Mouse (Mus musculus) left cerebral cortex, adult 2 months (tissue): Measurements from ENCODE around the gene Pofut2. TPM values are rescaled to one million over a fixed set of nuclear protein-coding genes. Genes with fewer than 3 reads are reported as not detected.
"Not testable (repeated sequence)": the region's sequence is repeated elsewhere in the genome, so short reads cannot be mapped to it uniquely, and the experiment has no call there.

Experiments
- DNase-seq, 2 experiments: peaks; one replicate each; pipeline ENCODE4 v3.0.0; 2021 to 2022; ENCODE audit warnings: low spot score in 2 of 2, mixed read lengths in 1 of 2; ENCODE audit errors: extremely low spot score in 1 of 2
- H3K27ac ChIP-seq: fragments of 200-600 bp; 2 replicates; pipeline ENCODE4 v1.8.1; 2022
- H3K4me3 ChIP-seq: fragments of 200-600 bp; 2 replicates; pipeline ENCODE4 v1.8.1; 2022
- CTCF ChIP-seq: fragments of 200-600 bp; IDR thresholded peaks from 2 replicates; pipeline ENCODE4 v1.8.1; 2022; ENCODE audit warnings: antibody characterized with exemption, mild to moderate bottlenecking, moderate library complexity
- intact Hi-C: fragments of 180-260 bp; cut with DNase I; formaldehyde crosslinking; loops from one replicate; pipeline ENCODE4 v1.15.1; 2025
- total RNA-seq, 2 experiments: library from RNA; stranded (reverse); gene quantifications; 2 replicates each; pipeline ENCODE4 v1.2.3; 2021

The Pofut2 gene
- total RNA-seq, 2 experiments from 2014 or later, result 37.6 to 38.2 TPM

DNA sequence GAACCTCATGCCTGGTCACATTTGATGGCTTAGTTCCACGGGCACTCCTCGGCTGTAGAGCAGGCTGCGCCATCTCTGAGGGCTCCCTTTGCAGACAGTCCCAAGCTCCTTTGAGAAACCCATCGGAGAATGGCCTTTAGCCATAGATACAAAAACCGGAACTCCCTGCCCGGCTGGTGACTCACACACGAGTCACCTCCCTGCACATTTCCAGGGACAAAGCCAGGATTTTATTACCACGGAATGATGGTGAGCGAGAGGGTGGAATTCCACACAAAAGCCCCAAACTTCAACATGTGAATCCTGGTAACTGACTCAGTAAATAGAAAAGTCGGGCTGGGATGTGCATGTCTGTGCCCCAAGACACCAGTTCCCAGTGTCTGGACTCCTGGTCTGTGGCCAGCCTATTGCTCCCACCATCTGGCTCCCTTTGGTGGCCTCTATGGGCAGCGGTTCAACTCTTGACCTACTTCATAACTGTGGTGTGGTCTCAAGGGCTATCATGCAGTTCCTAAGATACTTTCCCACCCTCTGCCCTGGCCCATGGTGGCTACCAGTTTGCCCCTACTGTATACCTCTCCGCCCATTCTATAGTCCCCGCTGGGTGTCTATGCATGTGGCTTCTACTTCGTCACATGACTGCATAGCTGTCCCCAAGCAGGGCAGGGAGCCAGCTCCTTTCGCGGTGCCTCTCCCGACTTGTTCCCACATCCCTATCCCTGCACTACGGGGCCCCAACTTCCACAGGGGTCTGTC lies 7.1 kb upstream of the Pofut2 start:
- no peak overlapping the region for H3K27ac ChIP-seq
- no peak for TF ChIP-seq CTCF
- peak overlapping the region; percentile 14; the same call in 1 of the 2 replicates for H3K4me3 ChIP-seq
- peak in 1 of 2 experiments; percentile 21 for DNase-seq
- intact Hi-C loops, result loop anchor here (5.0 kb wide), 2 partner anchors 50 to 415 kb away; no protein-coding TSS in a partner anchor

DNA sequence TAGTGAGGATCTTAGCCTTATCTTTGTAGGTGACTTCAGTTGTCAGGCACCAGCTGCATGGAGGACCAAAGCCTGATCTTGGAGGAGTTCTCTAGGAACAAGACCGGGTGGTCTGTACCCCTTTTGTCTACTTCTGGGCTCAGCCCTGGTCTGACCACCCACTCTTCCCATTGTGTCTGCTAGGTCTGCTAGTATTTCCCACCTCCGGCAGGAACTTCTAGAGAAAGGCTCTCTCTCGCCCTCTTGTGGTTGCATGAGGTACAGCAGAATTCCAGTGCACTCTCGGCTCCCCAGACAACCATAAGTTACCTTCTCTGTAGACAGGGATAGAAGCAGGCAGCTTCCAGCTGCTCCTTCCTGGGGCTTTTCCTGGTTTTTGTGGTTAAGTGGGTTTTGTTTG lies 6.2 kb upstream of the Pofut2 start:
- intact Hi-C loops, result loop anchor here (1.0 to 5.0 kb wide), 4 partner anchors 50 to 415 kb away; no protein-coding TSS in a partner anchor
- peak; percentile 92 for TF ChIP-seq CTCF
- Histone ChIP-seq H3K27ac (no peak overlapping the region), H3K4me3 (no peak overlapping the region)
- DNase-seq, result peak; percentile 77 to 86

DNA sequence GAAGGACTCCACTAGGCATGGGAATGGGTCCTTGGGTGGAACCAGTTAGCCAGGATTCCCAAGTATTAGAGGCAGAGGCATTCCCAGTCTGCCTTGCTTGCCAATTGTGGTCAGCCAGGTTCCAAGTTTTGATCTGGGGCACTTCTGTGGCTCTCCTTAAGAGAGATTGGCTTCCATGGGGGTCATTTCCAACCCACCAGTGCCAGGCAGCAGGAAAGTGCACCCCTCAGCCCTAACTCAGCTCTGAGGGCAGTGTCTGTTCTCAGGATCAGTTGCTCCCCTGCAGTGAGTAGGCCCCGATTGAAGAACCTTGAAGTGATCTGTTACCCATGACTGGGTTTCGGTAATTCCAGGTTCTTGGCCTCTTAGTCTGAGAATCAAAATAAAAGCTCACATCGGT lies 3.8 kb upstream of the Pofut2 start:
- intact Hi-C loops, result no loop called here
- TF ChIP-seq CTCF, result no peak
- DNase-seq, result no peak
- H3K27ac ChIP-seq, result no peak overlapping the region
- H3K4me3 ChIP-seq, result no peak overlapping the region

DNA sequence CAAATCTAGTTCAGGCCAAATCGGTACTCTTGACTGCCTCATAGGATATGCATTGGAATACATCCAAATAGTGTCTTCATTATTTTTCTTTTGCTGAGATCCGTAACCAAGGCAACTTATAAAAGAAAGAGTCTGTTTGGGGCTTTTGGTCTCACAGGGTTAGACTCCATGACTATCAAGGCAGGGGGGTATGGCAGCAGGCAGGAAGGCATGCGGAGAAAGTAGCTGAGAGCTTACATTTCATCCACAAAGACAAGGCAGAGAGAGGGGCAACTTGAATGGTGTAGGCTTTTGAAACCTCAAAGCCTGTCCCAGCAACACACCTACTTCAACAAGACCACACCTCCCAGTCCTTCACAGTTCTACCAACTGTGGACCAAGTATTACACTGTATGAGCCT lies 3.3 kb upstream of the Pofut2 start:
- intact Hi-C loops, result no loop called here

DNA sequence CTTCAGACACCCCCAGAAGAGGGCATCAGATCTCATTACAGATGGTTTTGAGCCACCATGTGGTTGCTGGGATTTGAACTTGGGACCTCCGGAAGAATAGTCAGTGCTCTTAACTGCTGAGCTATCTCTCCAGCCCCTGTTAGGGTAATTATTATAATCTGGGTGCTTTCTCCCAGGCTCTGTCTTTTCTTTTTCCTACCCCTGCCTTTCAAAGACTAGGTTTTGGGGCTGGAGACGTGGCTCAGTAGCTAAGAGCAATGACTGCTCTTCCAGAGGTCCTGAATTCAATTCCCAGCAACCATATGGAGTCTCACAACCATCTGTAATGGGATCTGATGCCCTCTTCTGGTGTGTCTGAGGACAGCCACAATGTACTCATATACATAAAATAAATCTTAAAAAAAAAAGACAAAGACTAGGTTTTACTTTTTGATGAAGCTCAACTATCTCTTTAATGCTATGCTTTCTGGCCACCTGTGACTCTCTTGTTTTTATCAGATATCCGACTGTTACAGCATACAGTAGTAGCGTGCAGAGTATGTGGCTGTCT lies 902 bp upstream of the Pofut2 start:
- peak overlapping the region; percentile 98 for H3K4me3 ChIP-seq
- intact Hi-C loops, result no loop called here
- DNase-seq, result no peak
- peak; percentile 18 for TF ChIP-seq CTCF
- H3K27ac ChIP-seq, result no peak overlapping the region

More for the DNA sequence above, 3.3 kb upstream of the Pofut2 start:
- H3K4me3 ChIP-seq, result no peak overlapping the region
- TF ChIP-seq CTCF, result no peak
- no peak overlapping the region for H3K27ac ChIP-seq
- no peak for DNase-seq

DNA sequence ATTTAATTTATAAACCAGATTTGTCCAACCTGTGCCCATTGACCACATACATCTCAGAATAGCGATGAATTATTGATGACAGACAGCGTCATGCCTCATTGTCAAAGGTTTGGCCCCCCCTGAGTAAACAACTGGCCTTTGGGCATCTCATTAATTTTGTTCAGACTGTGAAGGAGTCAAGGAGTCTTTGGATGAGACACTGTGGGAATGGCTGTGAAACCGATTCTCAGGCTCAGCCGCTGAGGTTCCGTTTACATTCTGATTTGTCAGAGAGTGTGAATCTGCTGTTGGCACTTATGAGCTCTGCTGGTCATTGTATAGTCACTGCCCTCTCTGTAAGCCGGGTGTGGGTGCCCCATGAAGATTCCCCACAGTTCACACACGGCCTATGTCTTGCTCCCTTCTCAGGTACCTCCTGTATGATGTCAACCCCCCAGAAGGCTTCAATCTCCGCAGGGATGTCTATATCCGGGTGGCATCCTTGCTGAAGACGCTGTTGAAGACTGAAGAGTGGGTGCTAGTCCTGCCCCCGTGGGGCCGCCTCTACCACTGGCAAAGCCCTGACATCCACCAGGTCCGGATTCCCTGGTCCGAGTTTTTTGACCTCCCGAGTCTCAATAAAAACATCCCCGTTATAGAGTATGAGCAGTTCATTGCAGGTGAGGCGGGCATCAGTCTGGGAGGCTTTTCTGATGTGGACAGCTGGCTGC lies 1.3 kb downstream of the Pofut2 start:
- no peak overlapping the region for H3K27ac ChIP-seq
- intact Hi-C loops, result no loop called here
- DNase-seq, result no peak
- peak overlapping the region; percentile 98 for H3K4me3 ChIP-seq
- no peak for TF ChIP-seq CTCF

DNA sequence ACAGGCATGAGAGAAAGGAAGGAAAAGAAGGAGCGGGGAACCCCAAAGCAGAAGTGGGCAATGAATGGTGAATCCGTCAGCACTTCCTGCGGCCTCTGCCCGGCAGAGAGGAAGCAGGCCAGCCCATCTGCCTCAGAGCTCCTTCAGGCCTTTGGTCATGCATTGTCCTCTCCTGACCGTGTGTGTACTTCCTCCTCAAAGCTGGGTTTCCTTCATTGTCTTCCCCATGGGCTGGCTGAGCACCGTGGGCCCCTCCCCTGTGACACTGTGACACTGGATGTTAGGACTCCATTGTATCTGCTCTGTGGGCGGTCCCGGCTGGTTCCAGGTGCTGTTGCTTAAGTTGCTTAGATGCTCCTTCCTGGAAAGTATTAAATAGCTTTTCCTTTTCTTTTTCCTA lies 7.3 kb downstream of the Pofut2 start:
- H3K27ac ChIP-seq, result no peak overlapping the region
- no peak for TF ChIP-seq CTCF
- H3K4me3 ChIP-seq, result no peak overlapping the region
- intact Hi-C loops, result no loop called here
- no peak for DNase-seq

DNA sequence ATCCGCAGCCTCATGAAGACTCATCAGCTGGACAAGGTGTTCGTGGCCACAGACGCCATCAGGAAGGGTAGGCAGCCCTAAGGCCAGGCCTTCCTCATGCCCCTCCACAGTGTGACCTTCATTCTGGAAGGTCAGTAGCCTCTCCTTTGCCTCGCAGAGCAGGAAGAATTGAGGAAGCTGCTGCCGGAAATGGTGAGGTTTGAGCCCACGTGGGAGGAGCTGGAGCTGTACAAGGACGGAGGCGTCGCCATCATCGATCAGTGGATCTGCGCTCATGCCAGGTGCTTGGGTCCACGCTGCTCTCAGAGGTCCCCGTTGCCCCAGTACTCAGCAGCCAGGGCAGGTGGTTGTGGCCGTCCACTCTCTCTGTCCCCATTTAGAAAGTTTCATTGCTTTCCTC lies 8.0 kb downstream of the Pofut2 start:
- DNase-seq, result no peak
- Histone ChIP-seq H3K4me3 (no peak overlapping the region), H3K27ac (no peak overlapping the region)
- intact Hi-C loops, result no loop called here
- TF ChIP-seq CTCF, result no peak

DNA sequence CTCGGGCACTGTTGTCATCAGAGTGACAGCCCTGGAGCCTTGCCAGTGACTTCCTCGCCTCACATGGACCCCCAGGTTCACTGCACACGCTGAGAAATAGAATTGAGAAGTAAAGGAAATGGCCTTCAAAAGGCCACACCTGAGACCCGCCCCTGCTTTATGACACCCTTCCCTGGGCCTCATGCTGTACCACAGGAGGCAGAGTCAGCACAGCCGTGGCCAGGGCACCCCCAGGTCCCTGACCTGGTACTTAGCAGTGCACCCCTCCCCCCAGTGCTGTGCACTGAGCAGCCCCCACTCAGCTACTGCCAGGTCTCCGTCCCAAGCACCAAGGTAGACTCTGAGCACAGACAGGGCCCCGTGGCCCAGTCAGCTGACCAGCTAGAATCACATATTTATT lies 10.1 kb downstream of the Pofut2 start:
- Histone ChIP-seq H3K27ac (no peak overlapping the region), H3K4me3 (no peak overlapping the region)
- intact Hi-C loops, result no loop called here
- DNase-seq, result no peak
- TF ChIP-seq CTCF, result no peak

DNA sequence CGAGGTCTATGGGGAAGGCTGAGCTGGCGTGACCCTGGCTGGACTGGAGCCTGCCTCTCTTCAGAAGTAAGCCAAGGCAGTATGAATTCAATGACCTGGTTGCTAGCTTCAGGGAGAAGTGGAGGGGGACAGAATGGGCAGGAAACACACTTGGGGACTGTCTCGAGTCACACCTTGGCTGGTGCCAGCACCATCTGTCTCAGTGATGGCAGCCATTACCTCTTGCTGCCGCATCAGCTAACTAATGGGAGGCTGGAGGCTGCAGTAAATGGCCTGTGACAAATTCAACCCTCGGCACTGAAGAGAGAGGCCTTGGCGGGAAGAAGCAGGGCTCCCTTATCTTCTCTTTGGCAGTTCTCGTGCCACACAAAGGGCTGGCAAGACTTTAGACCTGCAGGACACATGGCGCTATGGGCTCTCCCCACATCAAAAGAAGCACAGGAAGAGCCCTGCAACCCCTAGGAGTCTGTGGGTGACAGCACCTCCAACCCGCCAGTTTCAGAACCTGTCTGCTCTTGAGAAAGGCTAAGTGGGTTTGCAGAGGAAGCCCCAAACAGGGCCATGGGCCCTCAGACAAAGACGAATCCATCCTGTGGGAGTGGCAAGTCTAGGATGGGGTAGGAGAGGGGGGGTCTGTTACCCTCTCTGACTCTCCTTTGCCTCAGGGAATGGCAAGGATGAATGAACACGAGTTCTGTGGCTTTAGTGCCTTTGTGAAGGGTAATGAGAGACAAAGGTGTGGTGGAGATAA lies 14.1 kb downstream of the Pofut2 start:
- no peak for TF ChIP-seq CTCF
- no peak overlapping the region for H3K27ac ChIP-seq
- intact Hi-C loops, result no loop called here
- H3K4me3 ChIP-seq, result no peak overlapping the region
- DNase-seq, result no peak

DNA sequence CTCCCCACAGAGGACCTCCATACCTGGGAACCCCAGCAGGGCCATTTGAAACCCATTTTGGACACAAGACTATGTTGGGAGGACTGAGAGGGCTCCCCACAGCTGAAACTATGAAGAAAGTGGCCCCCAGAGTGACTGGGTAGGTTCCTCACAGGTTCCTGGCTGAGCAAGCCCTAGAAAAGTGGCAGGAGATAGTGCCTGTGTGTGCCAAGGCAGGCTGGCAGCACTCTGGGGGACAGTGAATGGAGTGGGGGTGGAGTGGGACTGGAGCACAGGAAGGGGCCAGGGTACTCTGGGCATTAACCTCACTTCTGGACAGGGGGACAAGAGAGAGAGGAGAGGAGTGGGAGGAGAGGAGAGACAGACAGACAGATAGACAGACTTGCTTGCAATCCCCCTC lies 14.8 kb downstream of the Pofut2 start:
- DNase-seq, result no peak
- TF ChIP-seq CTCF, result no peak
- intact Hi-C loops, result no loop called here
- no peak overlapping the region for H3K27ac ChIP-seq
- H3K4me3 ChIP-seq, result no peak overlapping the region

DNA sequence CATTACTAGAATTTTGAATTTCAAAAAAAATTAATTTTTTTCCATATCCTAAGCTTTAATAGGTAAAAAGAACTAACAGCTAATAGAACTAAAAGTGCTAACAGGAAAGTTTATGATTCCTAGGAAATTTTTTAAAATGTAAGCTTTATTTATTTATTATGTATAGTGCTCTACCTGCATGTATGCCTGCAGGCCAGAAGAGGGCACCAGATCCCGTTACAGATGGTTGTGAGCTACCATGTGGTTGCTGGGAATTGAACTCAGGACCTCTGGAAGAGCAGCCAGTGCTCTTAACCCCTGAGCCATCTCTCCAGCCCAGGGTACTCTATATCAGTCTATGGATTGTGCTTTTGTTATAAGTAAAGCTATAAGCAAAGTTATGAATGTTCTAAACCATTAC lies 23.1 kb downstream of the Pofut2 start:
- H3K4me3 ChIP-seq, DNase-seq, H3K27ac ChIP-seq, intact Hi-C loops: not testable (repeated sequence)
- peak; percentile 14 for TF ChIP-seq CTCF
